Mouse (Mus musculus) E14TG2a.4 (cell line): Measurements from ENCODE around the gene Phf11d.
"Not testable (repeated sequence)": the region's sequence is repeated elsewhere in the genome, so short reads cannot be mapped to it uniquely, and the experiment has no call there.

Experiments used
- H3K27me3 ChIP-seq: 2 replicates; pipeline ENCODE4 v1.6.1; 2014; ENCODE audit warnings: low read length, control low read depth; ENCODE audit not compliant: insufficient read depth
- H3K36me3 ChIP-seq: 2 replicates; pipeline ENCODE4 v1.6.1; 2014; ENCODE audit warnings: low read length, control low read depth; ENCODE audit not compliant: insufficient read depth
- H3K4me1 ChIP-seq: replicated peaks from 2 replicates; pipeline ENCODE4 v1.6.1; 2014; ENCODE audit warnings: low read depth, low read length, control low read depth
- H3K4me3 ChIP-seq: replicated peaks from 2 replicates; pipeline ENCODE4 v1.5.1; 2014; ENCODE audit warnings: mild to moderate bottlenecking, low read length
- H3K9me3 ChIP-seq: 2 replicates; pipeline ENCODE4 v1.6.1; 2014; ENCODE audit warnings: low read length, control low read depth
- CTCF ChIP-seq: conservative IDR thresholded peaks from 2 replicates; pipeline ENCODE4 v1.5.1; 2014; ENCODE audit warnings: low read length
- NANOG ChIP-seq: IDR thresholded peaks from 2 replicates; pipeline ENCODE4 v1.6.1; 2014; ENCODE audit warnings: borderline replicate concordance, low read length, mixed read lengths
- POU5F1 ChIP-seq: IDR thresholded peaks from 2 replicates; pipeline ENCODE4 v1.6.1; 2014; ENCODE audit warnings: low read length, borderline replicate concordance

Gene Phf11d

DNA sequence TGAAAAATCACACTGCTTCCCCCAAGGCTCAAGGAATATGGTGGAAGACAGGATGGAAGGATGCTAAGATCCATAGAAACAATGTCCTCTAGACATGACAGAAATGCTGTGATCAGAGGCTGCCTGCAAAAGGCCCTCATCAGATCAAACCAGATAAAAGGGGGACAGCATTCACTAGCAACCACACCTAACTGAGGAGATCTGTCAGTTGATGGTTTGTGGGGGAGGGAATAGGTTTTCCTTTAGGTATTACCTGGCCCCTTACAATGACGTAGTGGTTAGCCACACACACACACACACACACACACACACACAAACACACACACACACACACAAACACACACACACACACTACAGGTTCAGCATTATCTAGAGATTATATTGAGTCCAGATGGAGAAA lies 25.7 kb downstream of the Phf11d start:
- TF ChIP-seq NANOG (no peak), CTCF (no peak), POU5F1 (no peak)
- H3K9me3 ChIP-seq: no peaks in the 10 kb centered on the region
- H3K36me3 ChIP-seq: no peaks in the 10 kb centered on the region
- H3K4me1 ChIP-seq: no peaks in the 10 kb centered on the region
- no peaks in the 10 kb centered on the region for H3K27me3 ChIP-seq
- H3K4me3 ChIP-seq: no peak overlapping the region

DNA sequence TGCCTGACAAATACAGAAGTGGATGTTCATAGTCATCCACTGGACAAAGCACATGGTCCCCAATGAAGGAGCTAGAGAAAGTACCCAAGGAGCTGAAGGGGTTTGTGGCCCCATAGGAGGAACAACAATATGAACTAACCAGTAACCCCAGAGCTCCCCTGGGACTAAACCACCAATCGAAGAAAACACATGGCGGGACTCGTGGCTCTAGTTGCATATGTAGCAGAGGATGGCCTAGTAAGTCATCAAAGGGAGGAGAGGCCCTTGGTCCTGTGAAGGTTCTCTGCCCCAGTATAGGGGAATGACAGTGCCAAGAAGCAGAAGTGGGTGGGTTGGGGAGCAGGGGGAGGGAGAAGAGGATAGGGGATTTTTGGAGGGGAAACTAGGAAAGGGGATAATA lies 29.2 kb downstream of the Phf11d start:
- H3K4me3 ChIP-seq, H3K9me3 ChIP-seq, H3K4me1 ChIP-seq, H3K36me3 ChIP-seq, H3K27me3 ChIP-seq: not testable (repeated sequence)

DNA sequence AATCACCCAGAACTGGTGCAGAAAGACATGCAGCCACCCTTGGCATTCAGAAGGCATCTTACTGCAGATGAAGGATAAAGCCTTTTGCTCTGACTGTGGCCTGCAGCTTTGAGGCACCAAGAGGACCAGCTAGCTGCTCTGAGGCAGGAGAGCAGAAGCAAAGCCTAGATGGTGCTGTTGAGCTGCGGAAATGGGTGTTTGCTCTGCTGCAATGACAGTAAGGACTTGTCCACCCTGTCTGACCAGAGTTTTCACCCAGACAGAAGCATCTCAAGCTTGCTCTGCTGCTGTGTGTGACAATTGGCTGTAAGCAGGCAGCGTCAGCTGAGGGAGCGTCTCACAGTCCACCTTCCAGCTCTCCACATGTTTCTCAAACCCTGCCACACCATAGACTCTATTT lies 34.8 kb downstream of the Phf11d start:
- not testable (repeated sequence) for H3K36me3 ChIP-seq, H3K4me1 ChIP-seq, H3K4me3 ChIP-seq, H3K27me3 ChIP-seq, H3K9me3 ChIP-seq

DNA sequence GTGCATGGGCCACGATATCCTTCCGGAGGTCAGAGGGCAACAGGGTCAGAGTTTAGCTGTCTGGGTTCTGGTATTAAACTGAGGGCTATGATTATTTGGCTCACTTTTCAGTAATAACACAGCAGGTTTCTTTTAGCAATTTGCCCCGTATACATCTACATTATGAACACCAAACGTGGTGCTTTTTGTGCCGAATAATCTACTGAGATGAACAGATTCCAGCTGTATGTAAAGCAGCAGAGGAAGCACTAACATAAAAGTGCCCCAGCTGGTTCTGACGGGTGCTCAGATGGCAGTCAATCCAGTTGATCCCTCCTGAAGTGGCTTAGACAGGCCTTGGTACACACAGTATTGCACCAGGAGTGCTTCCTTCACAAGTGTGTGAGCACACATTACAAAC lies 45.3 kb downstream of the Phf11d start:
- H3K36me3 ChIP-seq, H3K27me3 ChIP-seq, H3K4me1 ChIP-seq, H3K4me3 ChIP-seq, H3K9me3 ChIP-seq: not testable (repeated sequence)

DNA sequence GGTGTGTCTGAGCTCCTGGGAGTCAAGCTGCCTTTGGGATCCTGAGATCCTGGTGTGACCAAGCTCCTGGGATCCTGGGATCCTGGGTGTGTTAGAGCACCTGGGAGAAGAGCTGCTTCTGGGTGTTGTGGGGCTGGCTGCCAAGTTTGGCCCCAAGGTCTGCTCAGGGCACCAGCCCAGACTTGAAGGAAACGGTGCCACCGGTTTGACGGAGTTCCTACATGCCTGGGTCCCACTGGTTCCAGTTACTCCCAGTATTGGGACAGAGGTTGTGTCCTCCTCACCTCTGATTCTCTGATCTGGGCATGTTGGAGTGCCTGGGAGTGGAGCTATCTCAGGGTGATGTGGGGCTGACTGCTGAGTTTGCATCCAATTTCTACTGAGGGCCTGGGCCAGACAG lies 46.2 kb downstream of the Phf11d start:
- H3K36me3 ChIP-seq, H3K27me3 ChIP-seq, H3K4me3 ChIP-seq, H3K4me1 ChIP-seq, H3K9me3 ChIP-seq: not testable (repeated sequence)
